Mouse (Mus musculus) heart, postnatal 0 days (tissue): ENCODE results near the gene Nat10.

Experiments used
- CTCF ChIP-seq: IDR thresholded peaks from 2 replicates; pipeline ENCODE4 v1.5.1; 2016; ENCODE audit warnings: antibody characterized with exemption, control low read depth, low read depth
- EP300 ChIP-seq: IDR thresholded peaks from 2 replicates; pipeline ENCODE4 v1.6.1; 2016; ENCODE audit warnings: antibody characterized with exemption, low read depth

DNA sequence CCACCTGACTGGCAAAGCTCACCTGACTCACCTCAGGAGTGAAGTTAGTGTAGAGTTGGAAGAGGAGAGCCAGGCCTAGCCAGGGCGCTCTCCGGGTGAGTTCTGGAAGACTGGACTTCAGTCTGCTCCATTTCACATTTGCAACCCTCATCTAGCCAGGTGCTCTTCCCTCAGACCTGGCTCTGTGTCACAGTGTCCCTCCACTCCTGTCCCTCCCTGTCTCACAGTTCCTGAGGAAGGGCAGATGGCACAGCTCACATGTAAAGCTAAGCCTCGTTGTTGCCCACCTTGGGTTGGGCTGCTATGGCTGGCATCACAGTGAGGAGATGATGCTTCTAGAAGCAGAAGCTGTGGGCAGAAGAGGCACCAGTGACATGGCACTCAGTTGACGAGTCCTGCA lies 55.2 kb downstream of the Nat10 start:
- TF ChIP-seq EP300 = no peak
- TF ChIP-seq CTCF = no peak
